Mouse (Mus musculus) G1E (cell line): ENCODE results near the gene Pappa2.

Experiments
- CTCF ChIP-seq: IDR thresholded peaks from 2 replicates; pipeline ENCODE4 v1.5.1; 2012; ENCODE audit warnings: low read depth, low read length, inconsistent platforms, mixed read lengths
- GATA1 ChIP-seq: IDR thresholded peaks from 2 replicates; pipeline ENCODE4 v1.6.1; 2012; ENCODE audit warnings: borderline replicate concordance, low read length, inconsistent platforms, mixed read lengths
- POLR2AphosphoS5 ChIP-seq: IDR thresholded peaks from 2 replicates; pipeline ENCODE4 v1.6.1; 2012; ENCODE audit warnings: low read depth, low read length, inconsistent platforms; ENCODE audit not compliant: insufficient replicate concordance
- TAL1 ChIP-seq: conservative IDR thresholded peaks from 2 replicates; pipeline ENCODE4 v1.6.1; 2012; ENCODE audit warnings: low read depth, low read length, inconsistent platforms, mixed read lengths

GRCm38 (mm10) chr1:159029106-159029505 is 48.8 kb upstream of the Pappa2 start:
- TF ChIP-seq CTCF, result no peak
- TF ChIP-seq GATA1, result no peak
- no peak for TF ChIP-seq TAL1
- TF ChIP-seq POLR2AphosphoS5, result no peak
